Mouse (Mus musculus): ENCODE measurements around the gene Myo5c. TPM values are rescaled to one million over a fixed set of nuclear protein-coding genes. Genes with fewer than 3 reads are reported as not detected.

The Myo5c gene
- polyA plus RNA-seq, 1 experiment from 2014 or later, result 0.28 TPM

GRCm38 (mm10) chr9:75347458-75347857 lies 115.6 kb downstream of the Myo5c start, which contains the start of gene Bcl2l10:
Gene Bcl2l10 (plus strand): TSS chr9:75347758.
- Histone ChIP-seq H3K9ac (no peak within 1 kb of the TSS), H3K27ac (no peak within 1 kb of the TSS), H3K27me3 (no peaks in the 10 kb centered on the region), H3K4me2 (no peak within 1 kb of the TSS), H3K4me1 (no peaks in the 10 kb centered on the region), H3K36me3 (peaks cover 22% of the 10 kb centered on the region; the same call in 1 of the 2 replicates), H3K4me3 (no peak within 1 kb of the TSS), H3K9me3 (no peaks in the 10 kb centered on the region)
- ATAC-seq (ENCODE audit: insufficient number of reproducible peaks, low FRiP score, low TSS enrichment, low read depth), result no peak
- 87% methylated on average over 5 of the region's 5 CpGs for WGBS

- Histone ChIP-seq H3K9me3 (no peaks in the 10 kb centered on the region), H3K27ac (no peak overlapping the region), H3K4me1 (no peaks in the 10 kb centered on the region), H3K4me3 (no peak overlapping the region), H3K27me3 (no peaks in the 10 kb centered on the region), H3K4me2 (no peak overlapping the region), H3K9ac (no peak overlapping the region), H3K36me3 (peaks cover 16% of the 10 kb centered on the region; the same call in 1 of the 2 replicates)
- ATAC-seq (ENCODE audit: insufficient number of reproducible peaks, low FRiP score, low TSS enrichment, low read depth), result no peak
- 95% methylated on average over 17 of the region's 17 CpGs for WGBS
These were observed 116.2 kb downstream of the Myo5c start for GRCm38 (mm10) chr9:75348066-75348465.

- Histone ChIP-seq H3K4me2 (no peak overlapping the region), H3K9ac (no peak overlapping the region), H3K36me3 (0 out of 2 replicates have a peak, but pooled peaks cover 14% of the 10 kb centered on the region), H3K4me3 (no peak overlapping the region), H3K27ac (no peak overlapping the region), H3K9me3 (no peaks in the 10 kb centered on the region), H3K4me1 (no peaks in the 10 kb centered on the region), H3K27me3 (no peaks in the 10 kb centered on the region)
- no peak for ATAC-seq (ENCODE audit: insufficient number of reproducible peaks, low FRiP score, low TSS enrichment, low read depth)
- 64% methylated on average over 3 of the region's 3 CpGs for WGBS
These were observed 116.8 kb downstream of the Myo5c start for GRCm38 (mm10) chr9:75348641-75349040.

- 0 out of 2 replicates have a peak, but pooled peaks have one; percentile 40 for ATAC-seq (ENCODE audit: insufficient number of reproducible peaks, low FRiP score, low TSS enrichment, low read depth)
- Histone ChIP-seq H3K9ac (no peak overlapping the region), H3K27me3 (no peaks in the 10 kb centered on the region), H3K9me3 (no peaks in the 10 kb centered on the region), H3K4me2 (no peak overlapping the region), H3K4me3 (no peak overlapping the region), H3K36me3 (no peaks in the 10 kb centered on the region), H3K27ac (peak overlapping the region; percentile 57; the same call in 1 of the 2 replicates), H3K4me1 (no peaks in the 10 kb centered on the region)
- WGBS, result 62% methylated on average over 8 of the region's 8 CpGs
These were observed 121.3 kb downstream of the Myo5c start for GRCm38 (mm10) chr9:75353094-75353493.

Other genes with a start within 250 kb of the Myo5c start
- gene Arpp19, start 194.4 kb upstream of the Myo5c start, polyA plus RNA-seq (2015; fragmentation: Nextera tagmentation; extraction: Ambion mirVana), result 255 and 269 TPM in 2 replicates
- gene Myo5a, start 161.0 kb upstream of the Myo5c start, polyA plus RNA-seq (2015; fragmentation: Nextera tagmentation; extraction: Ambion mirVana), result 15.3 and 17.8 TPM in 2 replicates
- 24.6 TPM in 2 replicates for gene Gnb5, start 74.3 kb downstream of the Myo5c start, polyA plus RNA-seq (2015; fragmentation: Nextera tagmentation; extraction: Ambion mirVana)
- not detected in 2 replicates for gene Bcl2l10, start 115.7 kb downstream of the Myo5c start, polyA plus RNA-seq (2015; fragmentation: Nextera tagmentation; extraction: Ambion mirVana)
- gene Mapk6, start 178.0 kb downstream of the Myo5c start, polyA plus RNA-seq (2015; fragmentation: Nextera tagmentation; extraction: Ambion mirVana), result 49.8 and 50.6 TPM in 2 replicates
- 37.5 and 42.3 TPM in 2 replicates for gene Leo1, start 209.5 kb downstream of the Myo5c start, polyA plus RNA-seq (2015; fragmentation: Nextera tagmentation; extraction: Ambion mirVana)